Mouse (Mus musculus) heart, embryonic 10.5 days (tissue): ENCODE measurements around the gene Ehmt2. TPM values are rescaled to one million over a fixed set of nuclear protein-coding genes. Genes with fewer than 3 reads are reported as not detected.

Experiments used
- DNase-seq: peaks from one replicate; pipeline ENCODE4 v3.0.0-alpha.2; 2017; ENCODE audit warnings: low spot score
- H3K27ac ChIP-seq: fragments of 300-500 bp; sonication (generic); 2 replicates; pipeline ENCODE4 v1.5.1; 2016; ENCODE audit warnings: mild to moderate bottlenecking
- H3K27me3 ChIP-seq: fragments of 300-500 bp; sonication (generic); 2 replicates; pipeline ENCODE4 v1.6.1; 2016; ENCODE audit warnings: mild to moderate bottlenecking; ENCODE audit not compliant: poor library complexity, insufficient read depth, severe bottlenecking
- H3K36me3 ChIP-seq: fragments of 300-500 bp; sonication (generic); 2 replicates; pipeline ENCODE4 v1.6.1; 2016; ENCODE audit warnings: mild to moderate bottlenecking, moderate library complexity
- H3K4me1 ChIP-seq: fragments of 300-500 bp; sonication (generic); 2 replicates; pipeline ENCODE4 v1.6.1; 2016; ENCODE audit warnings: mild to moderate bottlenecking
- H3K4me3 ChIP-seq: fragments of 300-500 bp; sonication (generic); 2 replicates; pipeline ENCODE4 v1.5.1; 2016; ENCODE audit warnings: mild to moderate bottlenecking, moderate library complexity
- H3K9me3 ChIP-seq: fragments of 300-500 bp; sonication (generic); 2 replicates; pipeline ENCODE4 v1.6.1; 2016; ENCODE audit warnings: mild to moderate bottlenecking, moderate library complexity
- WGBS: fragments of 180-500 bp; shearing (Covaris S2); methylation state at CpG from one replicate; pipeline ENCODE4 v1.1.7; 2016; 5-methylcytosine and 5-hydroxymethylcytosine counted together
- polyA plus RNA-seq: library from polyadenylated mRNA; unstranded; fragments of >200 nt; fragmentation: Nextera tagmentation; extraction: Ambion mirVana; gene quantifications from 2 replicates; pipeline ENCODE4 v1.2.1, GENCODE M21; 2016

Gene Ehmt2
- 46.3 and 66.0 TPM in 2 replicates for polyA plus RNA-seq

- Histone ChIP-seq H3K36me3 (peaks cover 30% of the 10 kb centered on the region), H3K9me3 (no peaks in the 10 kb centered on the region), H3K4me3 (peak within 1 kb of the TSS; percentile 99), H3K4me1 (peaks cover 46% of the 10 kb centered on the region), H3K27me3 (no peaks in the 10 kb centered on the region), H3K27ac (peak within 1 kb of the TSS; percentile 99)
- under 1% methylated on average over 33 of the region's 44 CpGs for WGBS
- peak; percentile 92 for DNase-seq
Measured at GRCm38 (mm10) chr17:34898160-34898586, at the start of gene Ehmt2, which contains the start of gene C2. TSS of gene Ehmt2 (plus strand) at chr17:34898469. TSS of gene C2 (minus strand) at chr17:34898265.

- Histone ChIP-seq H3K36me3 (peaks cover 63% of the 10 kb centered on the region), H3K4me1 (peaks cover 18% of the 10 kb centered on the region), H3K27ac (peak within 1 kb of the TSS; percentile 92), H3K4me3 (peak within 1 kb of the TSS; percentile 96), H3K9me3 (no peaks in the 10 kb centered on the region), H3K27me3 (no peaks in the 10 kb centered on the region)
- under 1% methylated on average over 63 of the region's 65 CpGs for WGBS
- peak; percentile 98 for DNase-seq
Measured at GRCm38 (mm10) chr17:34849722-34850516, 48.4 kb upstream of the Ehmt2 start, which contains the start of the genes Skiv2l and Nelfe. TSS of gene Skiv2l (minus strand) at chr17:34850210. TSS of gene Nelfe (plus strand) at chr17:34850391.

GRCm38 (mm10) chr17:34850517-34851125 is 47.6 kb upstream of the Ehmt2 start:
- Histone ChIP-seq H3K4me1 (peaks cover 18% of the 10 kb centered on the region), H3K27ac (peak overlapping the region; percentile 92), H3K36me3 (peaks cover 63% of the 10 kb centered on the region), H3K4me3 (peak overlapping the region; percentile 96), H3K9me3 (no peaks in the 10 kb centered on the region), H3K27me3 (no peaks in the 10 kb centered on the region)
- DNase-seq, result no peak
- WGBS, result 3% methylated on average over 25 of the region's 25 CpGs

GRCm38 (mm10) chr17:34853511-34853910 is 44.8 kb upstream of the Ehmt2 start:
- H3K36me3 ChIP-seq, result peaks cover 64% of the 10 kb centered on the region
- WGBS, result 79% methylated on average over 8 of the region's 8 CpGs

GRCm38 (mm10) chr17:34854761-34855160 is 43.5 kb upstream of the Ehmt2 start:
- Histone ChIP-seq H3K36me3 (peaks cover 64% of the 10 kb centered on the region), H3K27me3 (no peaks in the 10 kb centered on the region), H3K27ac (no peak overlapping the region), H3K4me1 (peaks cover 13% of the 10 kb centered on the region), H3K9me3 (no peaks in the 10 kb centered on the region), H3K4me3 (no peak overlapping the region)
- WGBS, result 74% methylated on average over 3 of the region's 3 CpGs
- DNase-seq, result no peak

More at GRCm38 (mm10) chr17:34853511-34853910, 44.8 kb upstream of the Ehmt2 start:
- Histone ChIP-seq H3K4me1 (peaks cover 18% of the 10 kb centered on the region), H3K27ac (no peak overlapping the region), H3K4me3 (no peak overlapping the region), H3K9me3 (no peaks in the 10 kb centered on the region), H3K27me3 (no peaks in the 10 kb centered on the region)
- DNase-seq, result no peak

GRCm38 (mm10) chr17:34855825-34856224 is 42.4 kb upstream of the Ehmt2 start:
- H3K36me3 ChIP-seq, result peaks cover 64% of the 10 kb centered on the region
- WGBS, result 42% methylated on average over 3 of the region's 3 CpGs

GRCm38 (mm10) chr17:34858670-34859069 is 39.6 kb upstream of the Ehmt2 start:
- peaks cover 47% of the 10 kb centered on the region for H3K36me3 ChIP-seq

More at GRCm38 (mm10) chr17:34855825-34856224, 42.4 kb upstream of the Ehmt2 start:
- Histone ChIP-seq H3K27ac (no peak overlapping the region), H3K4me1 (peaks cover 8% of the 10 kb centered on the region), H3K9me3 (no peaks in the 10 kb centered on the region), H3K27me3 (no peaks in the 10 kb centered on the region), H3K4me3 (no peak overlapping the region)
- no peak for DNase-seq

GRCm38 (mm10) chr17:34860514-34860913 is 37.8 kb upstream of the Ehmt2 start:
- H3K27ac ChIP-seq, result no peak overlapping the region
- H3K4me1 ChIP-seq, result no peaks in the 10 kb centered on the region
- H3K9me3 ChIP-seq, result no peaks in the 10 kb centered on the region
- no peak overlapping the region for H3K4me3 ChIP-seq
- peaks cover 28% of the 10 kb centered on the region for H3K36me3 ChIP-seq
- no peak for DNase-seq
- 78% methylated on average over 9 of the region's 9 CpGs for WGBS
- peaks cover 27% of the 10 kb centered on the region; the same call in 1 of the 2 replicates for H3K27me3 ChIP-seq

More at GRCm38 (mm10) chr17:34858670-34859069, 39.6 kb upstream of the Ehmt2 start:
- no peak for DNase-seq
- no peaks in the 10 kb centered on the region for H3K9me3 ChIP-seq
- H3K4me1 ChIP-seq, result no peaks in the 10 kb centered on the region
- no peak overlapping the region for H3K27ac ChIP-seq
- H3K27me3 ChIP-seq, result peaks cover 18% of the 10 kb centered on the region; the same call in 1 of the 2 replicates
- H3K4me3 ChIP-seq, result no peak overlapping the region
- 76% methylated on average over 4 of the region's 4 CpGs for WGBS

GRCm38 (mm10) chr17:34861704-34862415 is 36.4 kb upstream of the Ehmt2 start:
- WGBS, result 63% methylated on average over 13 of the region's 13 CpGs
- no peak overlapping the region for H3K4me3 ChIP-seq
- no peaks in the 10 kb centered on the region for H3K4me1 ChIP-seq
- no peak overlapping the region; the same call in 1 of the 2 replicates for H3K27ac ChIP-seq
- H3K27me3 ChIP-seq, result peaks cover 27% of the 10 kb centered on the region; the same call in 1 of the 2 replicates
- no peak for DNase-seq
- H3K9me3 ChIP-seq, result no peaks in the 10 kb centered on the region
- peaks cover 15% of the 10 kb centered on the region for H3K36me3 ChIP-seq

- no peaks in the 10 kb centered on the region for H3K9me3 ChIP-seq
- WGBS, result 70% methylated on average over 8 of the region's 8 CpGs
- H3K27ac ChIP-seq, result no peak within 1 kb of the TSS; the same call in 1 of the 2 replicates
- H3K27me3 ChIP-seq, result peaks cover 27% of the 10 kb centered on the region; the same call in 1 of the 2 replicates
- DNase-seq, result no peak
- peaks cover 8% of the 10 kb centered on the region for H3K36me3 ChIP-seq
- H3K4me1 ChIP-seq, result no peaks in the 10 kb centered on the region
- no peak within 1 kb of the TSS for H3K4me3 ChIP-seq
Measured at GRCm38 (mm10) chr17:34862416-34863081, 35.7 kb upstream of the Ehmt2 start, which contains the start of gene Cfb. TSS of gene Cfb (minus strand) at chr17:34862518.

- no peaks in the 10 kb centered on the region for H3K9me3 ChIP-seq
- WGBS, result 58% methylated on average over 7 of the region's 7 CpGs
- no peak for DNase-seq
Measured at GRCm38 (mm10) chr17:34865981-34866380, 32.3 kb upstream of the Ehmt2 start.

GRCm38 (mm10) chr17:34874321-34874720 is 23.9 kb upstream of the Ehmt2 start:
- H3K36me3 ChIP-seq, result no peaks in the 10 kb centered on the region
- no peak overlapping the region for H3K27ac ChIP-seq
- H3K4me3 ChIP-seq, result no peak overlapping the region
- peaks cover 9% of the 10 kb centered on the region; the same call in 1 of the 2 replicates for H3K27me3 ChIP-seq
- DNase-seq, result no peak
- 89% methylated on average over 6 of the region's 6 CpGs for WGBS
- H3K9me3 ChIP-seq, result no peaks in the 10 kb centered on the region
- peaks cover 2% of the 10 kb centered on the region for H3K4me1 ChIP-seq

More at GRCm38 (mm10) chr17:34865981-34866380, 32.3 kb upstream of the Ehmt2 start:
- Histone ChIP-seq H3K4me3 (no peak overlapping the region), H3K4me1 (no peaks in the 10 kb centered on the region), H3K27me3 (peaks cover 27% of the 10 kb centered on the region; the same call in 1 of the 2 replicates), H3K36me3 (no peaks in the 10 kb centered on the region), H3K27ac (no peak overlapping the region)
